Comparison of ENCODE assay signal across 9 mouse cellular contexts in the genomic region with DNA sequence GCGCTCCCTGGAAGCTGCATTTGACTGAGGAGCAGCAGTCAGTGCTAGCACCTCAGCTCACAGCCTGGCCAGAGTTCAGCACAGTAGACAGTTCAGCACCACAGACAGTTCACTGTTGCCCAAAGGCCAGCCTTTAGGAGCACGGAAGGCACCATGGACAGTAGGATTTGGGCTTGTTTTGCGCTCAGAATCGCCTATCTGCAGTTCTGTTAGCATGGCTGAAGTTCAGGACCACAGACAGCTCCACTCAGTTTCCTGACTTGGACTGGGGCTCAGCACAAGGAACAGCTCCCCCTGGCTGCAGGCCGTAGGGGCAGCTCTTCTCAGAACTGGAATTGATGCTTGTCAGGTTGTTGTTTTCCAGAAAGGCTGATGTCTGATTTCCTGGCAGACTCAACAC.
DNase-seq lines count a peak whose midpoint lies in the region; ATAC-seq and TF ChIP-seq lines count a peak whose summit lies in the region.
"Had no signal": no experiment of that assay in that cellular context is flagged by ENCODE, and none has a peak within 500 bp of the region (broad histone marks: within the 10 kb centered on the region; RNA-seq: fewer than 3 reads in every experiment).

No protein-coding gene starts in this region.

- intact Hi-C loops in gastrocnemius, adult 2 months (cut with DNase I), result loop anchor here (2.0 to 5.0 kb wide), 2 partner anchors 482 to 605 kb away; no protein-coding TSS in a partner anchor
- intact Hi-C loops in left cerebral cortex, postnatal 4 days (cut with DNase I), result loop anchor here (10.0 kb wide), 1 partner anchor 599 kb away; no protein-coding TSS in a partner anchor

- no peaks in the 10 kb centered on the region for H3K36me3 ChIP-seq in hindbrain, embryonic 10.5 days
- no peaks in the 10 kb centered on the region for H3K36me3 ChIP-seq in hindbrain, embryonic 16.5 days (ENCODE audit: control insufficient read depth, insufficient read depth, low read length)
- no peaks in the 10 kb centered on the region for H3K36me3 ChIP-seq in testis, adult 2 months (ENCODE audit: control insufficient read depth, insufficient read depth, low read length)
- H3K36me3 ChIP-seq: G1E had no signal

- peak; percentile 88 for DNase-seq in hindbrain, embryonic 10.5 days (ENCODE audit: low spot score)
- DNase-seq in cerebellum, adult 9-11 months, result peak; percentile 14
- peak; percentile 78 for DNase-seq in gastrocnemius, adult 2 months
- DNase-seq in kidney, adult 11 months, result peak; percentile 74
- peak; percentile 85 for DNase-seq in left cerebral cortex, postnatal 4 days
- peak; percentile 11 to 37 for DNase-seq in natural killer cell, adult 2 months (ENCODE audit: low spot score in 2 of 2)

- no peak overlapping the region for H3K9ac ChIP-seq in hindbrain, embryonic 16.5 days (ENCODE audit: low read depth, low read length)

- H3K27ac ChIP-seq in hindbrain, embryonic 10.5 days, result no peak overlapping the region
- H3K27ac ChIP-seq in hindbrain, embryonic 16.5 days (ENCODE audit: low read depth, low read length), result no peak overlapping the region
- no peak overlapping the region for H3K27ac ChIP-seq in gastrocnemius, adult 2 months
- no peak overlapping the region for H3K27ac ChIP-seq in testis, adult 2 months (ENCODE audit: control insufficient read depth, insufficient read depth, low read depth, low read length)

- no peaks in the 10 kb centered on the region for H3K4me1 ChIP-seq in hindbrain, embryonic 10.5 days (replicated peaks)
- H3K4me1 ChIP-seq in hindbrain, embryonic 16.5 days (ENCODE audit: control insufficient read depth, insufficient read depth, low read depth, low read length), result no peaks in the 10 kb centered on the region
- no peaks in the 10 kb centered on the region for H3K4me1 ChIP-seq in testis, adult 2 months (ENCODE audit: control insufficient read depth, insufficient read depth, low read length)

- no peaks in the 10 kb centered on the region for H3K9me3 ChIP-seq in hindbrain, embryonic 10.5 days
- H3K9me3 ChIP-seq in hindbrain, embryonic 16.5 days (ENCODE audit: control insufficient read depth, low read length), result no peaks in the 10 kb centered on the region

- peak; percentile 88 for TF ChIP-seq CTCF in gastrocnemius, adult 2 months (IDR thresholded peaks at IDR 0.05)
- TF ChIP-seq CTCF in testis, adult 2 months (IDR thresholded peaks at IDR 0.05; ENCODE audit: control insufficient read depth, insufficient read depth, insufficient replicate concordance, low read depth, low read length), result peak; percentile 75

- H3K4me3 ChIP-seq in hindbrain, embryonic 10.5 days, result no peak overlapping the region
- no peak overlapping the region for H3K4me3 ChIP-seq in hindbrain, embryonic 16.5 days (ENCODE audit: low read length)
- no peak overlapping the region for H3K4me3 ChIP-seq in gastrocnemius, adult 2 months
- H3K4me3 ChIP-seq in testis, adult 2 months (ENCODE audit: control insufficient read depth, low read depth, low read length), result no peak overlapping the region

- no peak overlapping the region for H3K4me2 ChIP-seq in hindbrain, embryonic 16.5 days (ENCODE audit: low read length)

- no peak for TF ChIP-seq POLR2A in testis, adult 2 months (IDR thresholded peaks at IDR 0.05; ENCODE audit: control insufficient read depth, low read depth, low read length)

- H3K27me3 ChIP-seq in hindbrain, embryonic 10.5 days (ENCODE audit: insufficient read depth, poor library complexity, severe bottlenecking), result no peaks in the 10 kb centered on the region
- H3K27me3 ChIP-seq in hindbrain, embryonic 16.5 days (replicated peaks; ENCODE audit: control insufficient read depth, insufficient read depth, low read length), result no peaks in the 10 kb centered on the region
- no peaks in the 10 kb centered on the region for H3K27me3 ChIP-seq in testis, adult 2 months (ENCODE audit: control insufficient read depth, insufficient read depth, low read length)

- ATAC-seq in hindbrain, embryonic 16.5 days, result no peak

- WGBS in hindbrain, embryonic 10.5 days, result 16% methylated on average over 5 of the region's 5 CpGs
- 17% methylated on average over 5 of the region's 5 CpGs for WGBS in hindbrain, embryonic 16.5 days

Comparison
In these comparisons a context has a peak if more than half of its experiments do, and no peak if none do; other contexts are left out.
1. DNase-seq: peak in every context shown above with its lines; median percentile 88 in hindbrain, embryonic 10.5 days; 85 in left cerebral cortex, postnatal 4 days; 78 in gastrocnemius, adult 2 months; 74 in kidney, adult 11 months; 24 in natural killer cell, adult 2 months; 14 in cerebellum, adult 9-11 months.